Mouse (Mus musculus) thymus, adult 2 months (tissue): ENCODE measurements around the gene Kat5. TPM values are rescaled to one million over a fixed set of nuclear protein-coding genes. Genes with fewer than 3 reads are reported as not detected.

Source experiments
- DNase-seq: peaks from one replicate; pipeline ENCODE4 v3.0.0; 2021
- H3K27ac ChIP-seq: fragments of 200-500 bp; 2 replicates; pipeline ENCODE4 v1.5.1; 2012; ENCODE audit warnings: low read length, control low read depth; ENCODE audit not compliant: control insufficient read depth, insufficient read depth
- H3K27me3 ChIP-seq: fragments of 200-500 bp; 2 replicates; pipeline ENCODE4 v1.6.1; 2012; ENCODE audit warnings: mild to moderate bottlenecking, low read length, moderate library complexity, mixed read lengths; ENCODE audit not compliant: control insufficient read depth, insufficient read depth
- H3K36me3 ChIP-seq: fragments of 200-500 bp; 2 replicates; pipeline ENCODE4 v1.6.1; 2012; ENCODE audit warnings: mild to moderate bottlenecking, low read length, moderate library complexity; ENCODE audit not compliant: control insufficient read depth, insufficient read depth
- H3K4me1 ChIP-seq: fragments of 200-500 bp; replicated peaks from 2 replicates; pipeline ENCODE4 v1.6.1; 2012; ENCODE audit warnings: low read length; ENCODE audit not compliant: control insufficient read depth, insufficient read depth
- H3K4me3 ChIP-seq: fragments of 200-500 bp; 2 replicates; pipeline ENCODE4 v1.5.1; 2012; ENCODE audit warnings: mild to moderate bottlenecking, low read length, control low read depth, moderate library complexity; ENCODE audit not compliant: control insufficient read depth, insufficient read depth
- CTCF ChIP-seq: fragments of 200-500 bp; IDR thresholded peaks from 2 replicates; pipeline ENCODE4 v1.5.1; 2012; ENCODE audit warnings: mild to moderate bottlenecking, control low read depth, low read length, moderate library complexity, borderline replicate concordance; ENCODE audit not compliant: control insufficient read depth, poor library complexity, insufficient read depth; ENCODE audit errors: extremely low read depth
- POLR2A ChIP-seq: fragments of 200-500 bp; IDR thresholded peaks from 2 replicates; pipeline ENCODE4 v1.6.1; 2012; ENCODE audit warnings: mild to moderate bottlenecking, low read length, control low read depth, moderate library complexity; ENCODE audit not compliant: control insufficient read depth, poor library complexity, insufficient read depth; ENCODE audit errors: extremely low read depth
- WGBS: fragments of 180-500 bp; shearing (Covaris S2); methylation state at CpG from one replicate; pipeline ENCODE4 v1.1.7; 2018; 5-methylcytosine and 5-hydroxymethylcytosine counted together
- polyA plus RNA-seq: library from polyadenylated mRNA; depleted of rRNA; stranded (reverse); fragments of >200 nt; gene quantifications from 2 replicates; pipeline ENCODE4 v1.2.3, GENCODE M21; 2012

The Kat5 gene
- polyA plus RNA-seq, 1 experiment = 90.0 TPM

DNA sequence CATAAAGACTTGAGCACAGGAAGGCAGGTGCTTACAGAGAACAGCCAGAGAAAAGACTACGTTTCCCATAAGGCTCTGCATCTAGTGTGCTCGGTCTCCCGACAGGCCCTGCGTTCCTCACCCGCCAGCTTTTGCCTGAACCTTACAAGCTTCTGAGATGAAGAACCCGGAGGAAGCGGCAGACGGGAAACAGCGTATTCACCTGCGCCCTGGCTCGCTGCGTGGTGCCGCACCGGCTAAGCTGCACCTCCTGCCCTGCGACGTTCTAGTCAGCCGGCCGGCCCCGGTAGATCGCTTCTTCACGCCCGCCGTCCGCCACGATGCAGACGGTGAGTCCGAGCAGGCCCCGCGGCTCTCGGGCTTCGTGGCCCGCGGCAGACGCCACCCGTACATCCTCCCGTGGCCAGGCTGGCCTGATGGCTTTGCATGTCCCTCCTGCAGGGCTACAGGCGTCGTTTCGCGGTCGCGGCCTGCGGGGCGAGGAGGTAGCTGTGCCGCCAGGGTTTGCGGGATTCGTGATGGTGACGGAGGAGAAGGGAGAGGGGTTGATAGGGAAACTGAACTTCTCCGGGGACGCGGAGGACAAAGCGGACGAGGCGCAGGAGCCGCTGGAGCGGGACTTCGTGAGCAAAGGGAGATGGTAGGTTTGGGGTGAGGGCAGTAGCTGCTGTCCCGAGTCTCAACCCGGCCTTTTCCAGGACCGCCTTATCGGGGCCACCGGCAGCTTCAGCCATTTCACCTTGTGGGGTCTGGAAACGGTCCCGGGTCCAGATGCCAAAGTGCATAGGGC, 8.1 kb downstream of the Kat5 start, which contains the start of gene Rnaseh2c:
Rnaseh2c (plus strand) TSS at position 122 of the 790 bp plus-strand sequence.
- peaks cover 36% of the 10 kb centered on the region for H3K36me3 ChIP-seq
- peak; percentile 85 for DNase-seq
- peaks cover 16% of the 10 kb centered on the region for H3K4me1 ChIP-seq
- peak within 1 kb of the TSS; percentile 40 for H3K27ac ChIP-seq
- peak; percentile 52; the same call in 1 of the 2 replicates for TF ChIP-seq POLR2A
- 0 out of 2 replicates have a peak, but pooled peaks have one; percentile 21 for TF ChIP-seq CTCF
- WGBS = under 1% methylated on average over 64 of the region's 64 CpGs
- no peaks in the 10 kb centered on the region for H3K27me3 ChIP-seq
- H3K4me3 ChIP-seq = peak within 1 kb of the TSS; percentile 78

DNA sequence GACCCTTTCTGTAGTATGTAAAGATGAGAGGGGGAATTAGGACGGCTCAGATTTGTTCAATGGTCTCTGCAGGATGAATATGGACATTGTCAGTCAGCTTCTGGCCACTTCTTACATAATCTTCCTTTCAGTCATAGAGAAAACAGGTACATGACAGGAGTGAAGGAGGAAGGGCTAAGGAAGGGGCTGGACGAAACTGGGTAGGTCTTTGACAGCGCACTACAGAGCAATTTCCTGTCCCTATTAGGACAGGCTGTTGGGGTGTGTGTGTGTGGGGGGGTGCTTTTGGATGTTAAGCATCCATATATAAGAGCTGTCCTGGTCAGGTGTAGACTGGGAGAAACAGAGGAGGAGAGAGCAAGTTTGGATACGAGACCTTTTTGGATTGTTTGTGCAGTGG, 10.8 kb downstream of the Kat5 start:
- H3K36me3 ChIP-seq = peaks cover 9% of the 10 kb centered on the region
- DNase-seq = no peak
- H3K4me3 ChIP-seq = no peak overlapping the region
- WGBS = 89% methylated on average over 4 of the region's 4 CpGs
- H3K27me3 ChIP-seq = no peaks in the 10 kb centered on the region
- peaks cover 16% of the 10 kb centered on the region for H3K4me1 ChIP-seq
- TF ChIP-seq POLR2A (no peak), CTCF (no peak)
- no peak overlapping the region for H3K27ac ChIP-seq

DNA sequence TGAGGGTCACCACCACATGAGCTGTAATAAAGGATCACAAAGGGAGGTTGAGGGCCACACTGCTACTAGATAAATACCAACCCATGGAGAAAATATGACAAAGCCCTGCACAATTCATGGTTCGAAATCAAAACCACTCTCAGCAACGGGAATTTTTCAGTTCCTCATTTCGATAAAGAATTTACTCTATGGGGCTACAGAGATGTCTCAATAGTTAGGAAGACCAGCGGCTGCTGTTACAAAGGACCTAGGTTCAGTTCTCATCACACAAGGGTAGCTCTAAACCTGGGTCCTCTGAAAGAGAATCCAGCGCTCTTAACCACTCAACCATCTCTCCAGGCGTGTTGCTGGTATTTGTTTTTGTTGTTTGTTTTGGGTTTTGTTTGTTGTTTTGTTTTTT, 18.1 kb downstream of the Kat5 start:
- Histone ChIP-seq H3K4me3 (no peak overlapping the region), H3K36me3 (no peaks in the 10 kb centered on the region), H3K27ac (no peak overlapping the region), H3K4me1 (no peaks in the 10 kb centered on the region), H3K27me3 (no peaks in the 10 kb centered on the region)
- DNase-seq = no peak
- TF ChIP-seq CTCF (no peak), POLR2A (no peak)
- WGBS = 58% methylated on average over 6 of the region's 6 CpGs

DNA sequence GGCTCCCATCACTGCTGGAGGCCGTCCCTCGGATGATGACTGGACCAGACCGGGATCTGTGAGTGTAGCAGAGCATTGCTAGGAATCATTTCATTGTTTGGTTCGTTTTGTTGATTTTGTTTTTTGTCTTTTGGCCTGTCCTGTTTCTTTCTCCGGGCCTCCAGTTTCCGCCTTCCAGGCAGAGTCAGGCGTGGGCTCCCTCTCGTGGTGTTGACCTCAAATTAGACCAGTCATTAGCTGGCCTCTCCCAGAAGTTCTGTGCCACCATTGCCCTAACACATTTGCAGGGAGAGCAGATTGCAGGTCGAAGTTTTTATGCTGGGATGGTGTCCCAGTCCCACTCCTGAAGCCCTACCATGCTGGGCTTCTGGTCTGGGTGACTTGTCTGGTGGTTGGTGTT, 20.9 kb downstream of the Kat5 start:
- no peak for DNase-seq
- H3K4me1 ChIP-seq = no peaks in the 10 kb centered on the region
- no peaks in the 10 kb centered on the region for H3K36me3 ChIP-seq
- TF ChIP-seq CTCF = no peak
- TF ChIP-seq POLR2A = no peak
- no peak overlapping the region for H3K27ac ChIP-seq
- H3K4me3 ChIP-seq = no peak overlapping the region
- WGBS = 81% methylated on average over 9 of the region's 9 CpGs
- no peaks in the 10 kb centered on the region for H3K27me3 ChIP-seq

- H3K36me3 ChIP-seq = no peaks in the 10 kb centered on the region
- TF ChIP-seq POLR2A (no peak), CTCF (no peak)
- no peak for DNase-seq
- H3K27me3 ChIP-seq = no peaks in the 10 kb centered on the region
- H3K4me1 ChIP-seq = no peaks in the 10 kb centered on the region
- 87% methylated on average over 2 of the region's 2 CpGs for WGBS
- no peak overlapping the region for H3K27ac ChIP-seq
- no peak overlapping the region for H3K4me3 ChIP-seq
These were observed 28.0 kb downstream of the Kat5 start for GRCm38 (mm10) chr19:5581995-5582394.

- WGBS = 93% methylated on average over 6 of the region's 6 CpGs
- Histone ChIP-seq H3K27me3 (no peaks in the 10 kb centered on the region), H3K36me3 (no peaks in the 10 kb centered on the region), H3K27ac (no peak overlapping the region), H3K4me1 (no peaks in the 10 kb centered on the region), H3K4me3 (no peak overlapping the region)
- TF ChIP-seq POLR2A (no peak), CTCF (no peak)
- DNase-seq = no peak
These were observed 29.3 kb downstream of the Kat5 start for GRCm38 (mm10) chr19:5580776-5581175.

GRCm38 (mm10) chr19:5579971-5580370, 30.1 kb downstream of the Kat5 start:
- WGBS = 91% methylated on average over 4 of the region's 4 CpGs
- H3K27ac ChIP-seq = no peak overlapping the region

More at GRCm38 (mm10) chr19:5579971-5580370, 30.1 kb downstream of the Kat5 start:
- no peaks in the 10 kb centered on the region for H3K27me3 ChIP-seq
- H3K36me3 ChIP-seq = no peaks in the 10 kb centered on the region
- TF ChIP-seq CTCF (no peak), POLR2A (no peak)
- H3K4me3 ChIP-seq = no peak overlapping the region
- no peak for DNase-seq
- H3K4me1 ChIP-seq = no peaks in the 10 kb centered on the region
